Mouse (Mus musculus): ENCODE data around the gene Rfpl4. TPM values are rescaled to one million over a fixed set of nuclear protein-coding genes. Genes with fewer than 3 reads are reported as not detected.
A peak's percentile ranks its signal among the peaks of the same experiment; 100 is the strongest.
"Not testable (repeated sequence)": the region's sequence is repeated elsewhere in the genome, so short reads cannot be mapped to it uniquely, and the experiment has no call there.

Rfpl4 gene
- total RNA-seq, 2 experiments from 2014 or later, result not detected

GRCm38 (mm10) chr7:5081939-5082338, 34.8 kb downstream of the Rfpl4 start:
- ATAC-seq (replicated peaks; ENCODE audit: low FRiP score, poor library complexity, severe bottlenecking), result no peak

DNA sequence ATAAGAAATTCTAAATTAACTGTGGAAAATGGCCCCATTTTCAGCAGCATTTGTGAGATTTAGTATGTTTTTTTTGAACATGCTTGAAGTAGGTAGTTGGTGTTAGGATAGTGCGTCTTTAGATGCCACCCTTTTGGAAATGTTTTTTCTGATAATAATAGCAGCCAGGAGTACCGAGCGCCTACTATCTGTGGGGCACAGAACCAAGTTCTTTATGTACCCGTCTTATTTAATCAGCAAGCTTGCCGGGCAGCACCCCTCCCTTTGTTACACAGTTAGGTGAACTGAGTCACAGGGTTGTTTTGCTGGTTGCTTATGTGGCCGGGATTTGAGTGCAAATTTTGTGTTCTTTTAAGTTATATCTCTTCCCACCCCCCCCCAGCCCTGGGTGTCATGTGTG, 35.5 kb downstream of the Rfpl4 start:
- ATAC-seq (replicated peaks; ENCODE audit: low FRiP score, poor library complexity, severe bottlenecking), result peak; percentile 71

DNA sequence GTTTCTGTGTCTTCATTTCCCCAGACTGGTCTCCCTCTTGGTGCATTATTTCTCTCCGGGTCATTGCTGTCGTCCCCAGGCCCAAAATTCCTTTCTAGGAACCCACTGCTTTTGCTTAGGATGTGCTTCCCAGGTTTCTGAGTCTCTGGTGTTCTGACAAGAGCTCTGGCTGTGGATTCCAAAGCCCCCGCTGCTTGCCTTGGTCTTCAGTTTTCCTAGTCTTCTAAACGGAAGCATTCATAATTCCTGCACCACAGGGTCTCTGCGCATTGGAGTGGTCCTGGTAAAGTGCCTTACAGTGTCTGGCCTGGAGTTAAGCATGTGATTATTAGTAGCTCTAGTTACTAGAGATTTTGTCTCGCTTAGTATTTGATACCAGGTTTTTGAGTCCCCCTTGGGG, 35.9 kb downstream of the Rfpl4 start:
- ATAC-seq (replicated peaks; ENCODE audit: low FRiP score, poor library complexity, severe bottlenecking), result no peak

- ATAC-seq (replicated peaks; ENCODE audit: low FRiP score, poor library complexity, severe bottlenecking), result peak; percentile 92
These were observed 36.6 kb downstream of the Rfpl4 start, which contains the start of gene Epn1 for GRCm38 (mm10) chr7:5080010-5080751. Epn1 (plus strand) TSS chr7:5080235.

DNA sequence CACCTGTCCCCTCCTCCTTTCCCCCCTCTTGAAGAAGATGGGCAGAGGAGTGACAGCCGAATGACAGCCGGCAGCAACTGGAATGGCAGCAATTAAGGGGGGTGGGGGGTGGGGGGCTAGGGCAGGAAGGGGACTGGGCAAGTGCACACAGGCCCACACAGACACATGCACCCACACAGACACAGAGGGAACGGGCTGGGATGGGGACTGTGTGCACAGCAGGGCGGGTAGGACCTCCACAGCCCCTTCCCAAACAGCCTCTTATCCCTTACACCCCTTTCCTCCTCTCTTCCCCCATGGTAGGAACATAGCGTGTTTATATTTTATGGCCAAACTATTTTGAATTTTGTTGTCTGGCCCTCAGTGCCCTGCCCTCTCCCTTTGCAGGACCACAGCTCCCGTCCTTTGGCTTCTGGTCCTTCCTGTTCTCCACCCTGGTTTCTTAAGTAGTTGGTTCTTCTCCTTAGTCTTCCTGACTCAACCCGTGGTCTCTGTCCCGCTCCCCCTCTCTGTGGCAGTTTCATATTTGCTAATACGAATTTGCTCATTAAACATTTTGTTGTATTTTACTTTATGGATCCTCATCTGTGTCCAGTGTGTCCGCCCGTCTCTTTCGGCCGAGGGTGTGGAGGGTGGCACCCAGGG, 37.3 kb downstream of the Rfpl4 start:
- not testable (repeated sequence) for ATAC-seq (replicated peaks; ENCODE audit: low FRiP score, poor library complexity, severe bottlenecking)

- no peak for ATAC-seq (replicated peaks; ENCODE audit: low FRiP score, poor library complexity, severe bottlenecking)
These were observed 39.8 kb downstream of the Rfpl4 start for GRCm38 (mm10) chr7:5076931-5077330.

GRCm38 (mm10) chr7:5074984-5075383, 41.8 kb downstream of the Rfpl4 start:
- ATAC-seq (replicated peaks; ENCODE audit: low FRiP score, poor library complexity, severe bottlenecking), result no peak

DNA sequence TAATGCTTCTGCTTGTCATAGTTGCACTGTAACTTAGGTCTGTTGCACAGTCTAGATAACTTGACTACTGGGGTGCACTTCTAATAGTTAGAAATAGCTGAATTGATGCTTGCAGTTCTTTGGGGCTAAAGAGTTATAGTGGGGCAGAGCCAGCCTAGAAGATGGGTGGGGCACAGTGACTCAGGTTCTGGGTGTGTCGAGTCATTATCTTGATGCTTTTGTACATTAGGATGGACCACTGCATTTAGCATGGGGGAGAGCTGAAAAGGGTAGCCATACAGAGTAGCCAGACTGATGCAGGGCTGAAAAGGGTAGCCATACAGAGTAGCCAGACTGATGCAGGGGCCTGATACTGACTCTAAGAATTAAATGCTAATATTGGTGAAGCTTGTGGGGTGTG, 43.2 kb downstream of the Rfpl4 start:
- peak; percentile 89 for ATAC-seq (replicated peaks; ENCODE audit: low FRiP score, poor library complexity, severe bottlenecking)

DNA sequence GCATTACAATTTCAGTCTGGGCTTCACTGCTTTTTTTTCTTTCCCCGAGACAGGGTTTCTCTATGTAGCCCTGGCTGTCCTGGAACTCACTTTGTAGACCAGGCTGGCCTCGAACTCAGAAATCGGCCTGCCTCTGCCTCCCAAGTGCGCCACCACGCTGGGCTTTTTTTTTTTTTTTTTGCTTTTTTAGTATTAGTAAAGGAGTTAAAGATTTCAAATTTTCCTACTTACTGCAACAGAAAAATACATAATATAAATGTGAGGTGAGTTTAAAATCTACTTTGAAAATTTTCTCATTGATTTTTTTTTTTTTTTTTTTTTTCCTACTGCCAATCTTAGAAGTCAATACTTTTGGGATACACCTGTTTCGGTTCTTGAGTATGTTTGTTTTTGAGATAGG, 51.9 kb downstream of the Rfpl4 start:
- ATAC-seq (replicated peaks; ENCODE audit: low FRiP score, poor library complexity, severe bottlenecking), result no peak

DNA sequence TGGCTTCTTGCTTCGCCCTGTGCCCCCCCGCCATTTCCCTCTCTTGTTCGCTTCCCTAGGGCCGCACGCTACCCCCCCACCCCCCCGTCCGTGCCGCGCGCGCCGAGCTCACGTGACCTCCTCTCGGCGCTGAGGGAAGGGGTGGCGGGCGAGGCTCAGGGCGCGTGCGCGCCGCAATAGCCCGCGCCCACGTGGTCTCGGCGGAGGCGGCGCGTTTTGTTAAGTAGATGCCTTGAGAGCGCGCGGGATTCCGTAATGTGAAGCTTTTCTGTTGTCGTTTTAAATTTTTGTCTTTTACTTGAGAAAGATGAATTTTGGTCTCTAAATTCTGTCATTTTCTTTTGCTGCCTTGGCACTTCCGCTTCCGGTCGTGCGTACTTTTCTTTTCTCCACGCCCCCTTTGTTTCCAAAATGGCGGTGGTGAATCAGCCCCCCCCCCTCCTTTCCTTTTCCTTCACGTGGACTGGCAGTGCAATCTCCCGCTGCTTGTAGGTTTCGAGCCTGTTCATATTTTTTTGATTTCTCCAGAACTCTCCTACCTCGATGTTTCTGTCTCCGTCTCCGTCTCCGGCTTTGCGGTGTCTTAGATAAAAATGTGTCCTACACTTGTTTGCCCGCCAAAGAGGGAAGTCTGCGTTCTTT, 54.3 kb downstream of the Rfpl4 start:
- ATAC-seq (replicated peaks; ENCODE audit: low FRiP score, poor library complexity, severe bottlenecking), result peak; percentile 13; the same call in 1 of the 2 replicates

DNA sequence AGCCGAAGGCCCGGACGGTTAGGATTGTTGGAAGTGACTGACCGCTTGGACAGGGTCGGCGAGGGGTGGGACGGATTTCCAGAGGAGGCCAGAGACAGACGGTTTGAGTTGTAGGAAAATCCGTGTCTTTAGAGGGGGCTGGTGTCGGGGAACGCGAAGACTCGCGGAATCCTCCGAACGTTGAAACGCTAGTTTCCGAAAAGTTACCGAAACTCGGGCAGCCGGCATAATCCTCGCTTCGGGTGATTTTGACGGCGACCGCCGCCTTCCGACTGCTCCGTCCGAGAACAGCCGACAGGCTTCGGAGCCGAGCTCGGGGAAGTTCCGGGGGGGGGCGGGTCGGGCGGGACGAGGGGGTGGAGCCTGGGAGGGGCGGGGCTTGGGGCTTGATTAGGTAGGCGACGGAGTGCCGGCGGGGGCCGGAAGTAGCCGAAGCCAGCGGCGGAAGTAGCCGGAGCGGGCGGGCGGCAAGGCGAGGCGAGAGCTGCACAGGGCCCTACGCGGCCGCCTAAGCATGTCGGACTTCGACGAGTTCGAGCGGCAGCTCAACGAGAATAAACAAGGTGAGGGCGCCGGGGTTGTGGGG, 54.9 kb downstream of the Rfpl4 start, which contains the start of gene U2af2:
Gene U2af2 (plus strand): TSS at position 370 of the 586 bp plus-strand sequence.
- ATAC-seq (replicated peaks; ENCODE audit: low FRiP score, poor library complexity, severe bottlenecking), result peak; percentile 67

- peak; percentile 80 for ATAC-seq (replicated peaks; ENCODE audit: low FRiP score, poor library complexity, severe bottlenecking)
These were observed 55.6 kb downstream of the Rfpl4 start for GRCm38 (mm10) chr7:5060944-5061773.

DNA sequence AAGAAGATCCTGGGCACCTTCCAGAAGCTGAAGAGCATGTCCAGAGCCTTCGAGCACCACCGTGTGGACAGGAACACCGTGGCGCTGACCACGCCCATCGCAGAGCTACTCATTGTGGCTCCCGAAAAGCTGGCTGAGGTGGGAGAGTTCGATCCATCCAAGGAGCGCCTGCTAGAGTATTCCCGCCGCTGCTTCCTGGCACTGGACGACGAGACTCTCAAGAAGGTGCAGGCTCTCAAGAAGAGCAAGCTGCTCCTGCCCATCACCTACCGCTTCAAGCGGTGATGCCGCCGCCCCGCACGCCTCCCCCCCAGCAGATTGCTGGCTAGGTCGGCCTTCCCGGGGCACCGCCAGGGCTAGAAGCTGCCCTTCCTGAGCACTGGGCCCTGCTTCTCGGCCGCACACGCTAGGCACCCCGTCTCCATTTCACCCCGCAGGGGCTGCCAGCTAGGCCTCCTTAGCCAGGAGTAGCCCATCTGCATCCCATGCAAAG, 56.5 kb downstream of the Rfpl4 start:
- ATAC-seq (replicated peaks; ENCODE audit: low FRiP score, poor library complexity, severe bottlenecking), result peak; percentile 60

Other genes starting within 250 kb of the Rfpl4 start
- not detected in 2 replicates for gene Isoc2b, start 246.7 kb downstream of the Rfpl4 start, total RNA-seq (2015; ENCODE audit: low replicate concordance)
- 1.5 TPM in 1 of 2 replicates, not detected in the other for gene Isoc2b, start 246.7 kb downstream of the Rfpl4 start, total RNA-seq (2017; ENCODE audit: low replicate concordance)
- gene Isoc2a, start 239.8 kb downstream of the Rfpl4 start, total RNA-seq (2015; ENCODE audit: low replicate concordance), result 2.2 TPM in 1 of 2 replicates, not detected in the other
- 0.26 and 1.8 TPM in 2 replicates for gene Isoc2a, start 239.8 kb downstream of the Rfpl4 start, total RNA-seq (2017; ENCODE audit: low replicate concordance)
- not detected in 2 replicates for gene Gm36210, start 210.4 kb downstream of the Rfpl4 start, total RNA-seq (2015; ENCODE audit: low replicate concordance)
- gene Gm36210, start 210.4 kb downstream of the Rfpl4 start, total RNA-seq (2017; ENCODE audit: low replicate concordance), result not detected in 2 replicates
- gene Zfp628, start 201.7 kb downstream of the Rfpl4 start, total RNA-seq (2015; ENCODE audit: low replicate concordance), result 7.1 and 8.6 TPM in 2 replicates
- gene Zfp628, start 201.7 kb downstream of the Rfpl4 start, total RNA-seq (2017; ENCODE audit: low replicate concordance), result 4.6 and 11.6 TPM in 2 replicates
- gene Nat14, start 194.9 kb downstream of the Rfpl4 start, total RNA-seq (2015; ENCODE audit: low replicate concordance), result 2.9 TPM in 1 of 2 replicates, not detected in the other
- gene Nat14, start 194.9 kb downstream of the Rfpl4 start, total RNA-seq (2017; ENCODE audit: low replicate concordance), result 0.64 and 4.4 TPM in 2 replicates
- not detected in 2 replicates for gene Ssc5d, start 191.2 kb downstream of the Rfpl4 start, total RNA-seq (2015; ENCODE audit: low replicate concordance)
- gene Ssc5d, start 191.2 kb downstream of the Rfpl4 start, total RNA-seq (2017; ENCODE audit: low replicate concordance), result not detected in 2 replicates
- not detected in 2 replicates for gene Sbk2, start 152.5 kb downstream of the Rfpl4 start, total RNA-seq (2015; ENCODE audit: low replicate concordance)
- not detected in 2 replicates for gene Sbk2, start 152.5 kb downstream of the Rfpl4 start, total RNA-seq (2017; ENCODE audit: low replicate concordance)
- gene Sbk3, start 145.8 kb downstream of the Rfpl4 start, total RNA-seq (2015; ENCODE audit: low replicate concordance), result not detected in 2 replicates
- gene Sbk3, start 145.8 kb downstream of the Rfpl4 start, total RNA-seq (2017; ENCODE audit: low replicate concordance), result not detected in 2 replicates
- gene Zfp579, start 120.8 kb downstream of the Rfpl4 start, total RNA-seq (2015; ENCODE audit: low replicate concordance), result 9.2 TPM in 1 of 2 replicates, not detected in the other
- gene Zfp579, start 120.8 kb downstream of the Rfpl4 start, total RNA-seq (2017; ENCODE audit: low replicate concordance), result 1.8 TPM in 1 of 2 replicates, not detected in the other
- 4.7 and 16.3 TPM in 2 replicates for gene Zfp524, start 102.5 kb downstream of the Rfpl4 start, total RNA-seq (2015; ENCODE audit: low replicate concordance)
- gene Zfp524, start 102.5 kb downstream of the Rfpl4 start, total RNA-seq (2017; ENCODE audit: low replicate concordance), result 0.64 and 3.2 TPM in 2 replicates
- gene Fiz1, start 102.3 kb downstream of the Rfpl4 start, total RNA-seq (2015; ENCODE audit: low replicate concordance), result 11.9 and 14.7 TPM in 2 replicates
- gene Fiz1, start 102.3 kb downstream of the Rfpl4 start, total RNA-seq (2017; ENCODE audit: low replicate concordance), result 5.6 and 9.1 TPM in 2 replicates
- 5.0 TPM in 1 of 2 replicates, not detected in the other for gene Gm44973, start 101.5 kb downstream of the Rfpl4 start, total RNA-seq (2015; ENCODE audit: low replicate concordance)
- gene Gm44973, start 101.5 kb downstream of the Rfpl4 start, total RNA-seq (2017; ENCODE audit: low replicate concordance), result 1.4 TPM in 1 of 2 replicates, not detected in the other
- 9.0 and 9.2 TPM in 2 replicates for gene Zfp865, start 96.6 kb downstream of the Rfpl4 start, total RNA-seq (2015; ENCODE audit: low replicate concordance)
- 6.3 and 7.6 TPM in 2 replicates for gene Zfp865, start 96.6 kb downstream of the Rfpl4 start, total RNA-seq (2017; ENCODE audit: low replicate concordance)
- not detected in 2 replicates for gene Ccdc106, start 96.4 kb downstream of the Rfpl4 start, total RNA-seq (2015; ENCODE audit: low replicate concordance)
- not detected in 2 replicates for gene Ccdc106, start 96.4 kb downstream of the Rfpl4 start, total RNA-seq (2017; ENCODE audit: low replicate concordance)
- gene 4632433K11Rik, start 82.8 kb downstream of the Rfpl4 start, total RNA-seq (2015; ENCODE audit: low replicate concordance), result not detected in 2 replicates
- gene 4632433K11Rik, start 82.8 kb downstream of the Rfpl4 start, total RNA-seq (2017; ENCODE audit: low replicate concordance), result not detected in 2 replicates
- gene Zfp784, start 78.5 kb downstream of the Rfpl4 start, total RNA-seq (2015; ENCODE audit: low replicate concordance), result 0.42 and 1.8 TPM in 2 replicates
- 0.90 TPM in 1 of 2 replicates, not detected in the other for gene Zfp784, start 78.5 kb downstream of the Rfpl4 start, total RNA-seq (2017; ENCODE audit: low replicate concordance)
- gene Zfp580, start 65.4 kb downstream of the Rfpl4 start, total RNA-seq (2015; ENCODE audit: low replicate concordance), result not detected in 2 replicates
- gene Zfp580, start 65.4 kb downstream of the Rfpl4 start, total RNA-seq (2017; ENCODE audit: low replicate concordance), result not detected in 2 replicates
- gene U2af2, start 54.8 kb downstream of the Rfpl4 start, total RNA-seq (2015; ENCODE audit: low replicate concordance), result 93.0 and 138 TPM in 2 replicates
- gene U2af2, start 54.8 kb downstream of the Rfpl4 start, total RNA-seq (2017; ENCODE audit: low replicate concordance), result 83.8 and 99.2 TPM in 2 replicates
- 84.3 and 88.3 TPM in 2 replicates for gene Epn1, start 36.7 kb downstream of the Rfpl4 start, total RNA-seq (2015; ENCODE audit: low replicate concordance)
- gene Epn1, start 36.7 kb downstream of the Rfpl4 start, total RNA-seq (2017; ENCODE audit: low replicate concordance), result 75.9 and 127 TPM in 2 replicates
- gene Rasl2-9, start 9.0 kb upstream of the Rfpl4 start, total RNA-seq (2015; ENCODE audit: low replicate concordance), result not detected in 2 replicates
- gene Rasl2-9, start 9.0 kb upstream of the Rfpl4 start, total RNA-seq (2017; ENCODE audit: low replicate concordance), result not detected in 2 replicates
- not detected in 2 replicates for gene Vmn1r55, start 32.7 kb upstream of the Rfpl4 start, total RNA-seq (2015; ENCODE audit: low replicate concordance)
- 0.13 TPM in 1 of 2 replicates, not detected in the other for gene Vmn1r55, start 32.7 kb upstream of the Rfpl4 start, total RNA-seq (2017; ENCODE audit: low replicate concordance)
- gene Vmn1r56, start 79.8 kb upstream of the Rfpl4 start, total RNA-seq (2015; ENCODE audit: low replicate concordance), result not detected in 2 replicates
- gene Vmn1r56, start 79.8 kb upstream of the Rfpl4 start, total RNA-seq (2017; ENCODE audit: low replicate concordance), result not detected in 2 replicates
- gene Vmn1r57, start 101.5 kb upstream of the Rfpl4 start, total RNA-seq (2015; ENCODE audit: low replicate concordance), result not detected in 2 replicates
- not detected in 2 replicates for gene Vmn1r57, start 101.5 kb upstream of the Rfpl4 start, total RNA-seq (2017; ENCODE audit: low replicate concordance)
- not detected in 2 replicates for gene Gm5065, start 233.6 kb upstream of the Rfpl4 start, total RNA-seq (2015; ENCODE audit: low replicate concordance)
- not detected in 2 replicates for gene Gm5065, start 233.6 kb upstream of the Rfpl4 start, total RNA-seq (2017; ENCODE audit: low replicate concordance)
- gene Nlrp2, start 234.1 kb upstream of the Rfpl4 start, total RNA-seq (2015; ENCODE audit: low replicate concordance), result not detected in 2 replicates
- not detected in 2 replicates for gene Nlrp2, start 234.1 kb upstream of the Rfpl4 start, total RNA-seq (2017; ENCODE audit: low replicate concordance)

Measured in erythroid progenitor cell, adult 5-6 weeks (primary cell).